Mouse (Mus musculus) forebrain, embryonic 11.5 days (tissue): ENCODE measurements around the gene Olfr1382. TPM values are rescaled to one million over a fixed set of nuclear protein-coding genes. Genes with fewer than 3 reads are reported as not detected.
"Not testable (repeated sequence)": the region's sequence is repeated elsewhere in the genome, so short reads cannot be mapped to it uniquely, and the experiment has no call there.

ENCODE experiments used
- ATAC-seq: fragments of 200-750 bp; cut with Nextera tagmentation; replicated peaks from 2 replicates; pipeline ENCODE4 v1.8.0; 2017; ENCODE audit warnings: moderate TSS enrichment; ENCODE audit not compliant: low FRiP score
- DNase-seq: peaks from one replicate; pipeline ENCODE4 v3.0.0-alpha.2; 2017; ENCODE audit warnings: low spot score
- H3K27ac ChIP-seq: fragments of 300-500 bp; sonication (generic); 2 replicates; pipeline ENCODE4 v1.5.1; 2014; ENCODE audit warnings: low read depth, low read length
- H3K27me3 ChIP-seq: fragments of 300-500 bp; sonication (generic); 2 replicates; pipeline ENCODE4 v1.6.1; 2014; ENCODE audit warnings: mild to moderate bottlenecking, low read length, mixed read lengths; ENCODE audit not compliant: control insufficient read depth, insufficient read depth
- H3K36me3 ChIP-seq: fragments of 300-500 bp; sonication (generic); 2 replicates; pipeline ENCODE4 v1.6.1; 2014; ENCODE audit warnings: mild to moderate bottlenecking, low read length, moderate library complexity, mixed read lengths; ENCODE audit not compliant: control insufficient read depth, insufficient read depth
- H3K4me1 ChIP-seq: fragments of 300-500 bp; sonication (generic); replicated peaks from 2 replicates; pipeline ENCODE4 v1.6.1; 2014; ENCODE audit warnings: low read length, mixed read lengths; ENCODE audit not compliant: control insufficient read depth, insufficient read depth
- H3K4me2 ChIP-seq: fragments of 300-500 bp; sonication (generic); 2 replicates; pipeline ENCODE4 v1.6.1; 2014; ENCODE audit warnings: low read depth, mild to moderate bottlenecking, low read length, moderate library complexity, mixed read lengths; ENCODE audit not compliant: severe bottlenecking
- H3K4me3 ChIP-seq: fragments of 300-500 bp; sonication (generic); 2 replicates; pipeline ENCODE4 v1.5.1; 2014; ENCODE audit warnings: low read depth, low read length
- H3K9ac ChIP-seq: fragments of 300-500 bp; sonication (generic); 2 replicates; pipeline ENCODE4 v1.6.1; 2014; ENCODE audit warnings: low read length
- H3K9me3 ChIP-seq: fragments of 300-500 bp; sonication (generic); 2 replicates; pipeline ENCODE4 v1.6.1; 2016; ENCODE audit warnings: low read length, mixed read lengths; ENCODE audit not compliant: control insufficient read depth
- WGBS: fragments of 180-500 bp; shearing (Covaris S2); extraction: QIAGEN DNeasy Blood & Tissue Kit; methylation state at CpG from one replicate; pipeline ENCODE4 v1.1.7; 2014; 5-methylcytosine and 5-hydroxymethylcytosine counted together
- polyA plus RNA-seq: library from polyadenylated mRNA; unstranded; fragments of >200 nt; fragmentation: Nextera tagmentation; extraction: Ambion mirVana; gene quantifications from 2 replicates; pipeline ENCODE4 v1.2.1, GENCODE M21; 2014

Gene Olfr1382
- polyA plus RNA-seq, 1 experiment from 2014 or later: not detected

- not testable (repeated sequence) for H3K36me3 ChIP-seq, H3K4me3 ChIP-seq, ATAC-seq, H3K9me3 ChIP-seq, H3K27me3 ChIP-seq, H3K4me2 ChIP-seq, DNase-seq, H3K27ac ChIP-seq, H3K4me1 ChIP-seq, H3K9ac ChIP-seq
- 61% methylated on average over 5 of the region's 5 CpGs for WGBS
These were observed 28.5 kb downstream of the Olfr1382 start, which contains the start of gene Olfr1380 for GRCm38 (mm10) chr11:49556578-49556977. TSS of gene Olfr1380 (plus strand) at chr11:49556878.

- not testable (repeated sequence) for H3K9me3 ChIP-seq, H3K4me1 ChIP-seq, DNase-seq, H3K4me3 ChIP-seq, H3K27me3 ChIP-seq, H3K27ac ChIP-seq, H3K36me3 ChIP-seq, ATAC-seq, H3K9ac ChIP-seq, H3K4me2 ChIP-seq
- 41% methylated on average over 2 of the region's 2 CpGs for WGBS
These were observed 47.0 kb downstream of the Olfr1382 start for GRCm38 (mm10) chr11:49575054-49575453.

GRCm38 (mm10) chr11:49580452-49580851 lies 52.4 kb downstream of the Olfr1382 start:
- H3K36me3 ChIP-seq, H3K9ac ChIP-seq, H3K27ac ChIP-seq, H3K4me2 ChIP-seq, H3K4me3 ChIP-seq, H3K9me3 ChIP-seq, DNase-seq, H3K27me3 ChIP-seq, H3K4me1 ChIP-seq, ATAC-seq: not testable (repeated sequence)
- 89% methylated on average over 8 of the region's 8 CpGs for WGBS

Other genes with a start within 250 kb of the Olfr1382 start
- gene Olfr1393, start 249.9 kb upstream of the Olfr1382 start, polyA plus RNA-seq: not detected in 2 replicates
- gene Olfr1392, start 243.0 kb upstream of the Olfr1382 start, polyA plus RNA-seq: not detected in 2 replicates
- gene Olfr10, start 223.5 kb upstream of the Olfr1382 start, polyA plus RNA-seq: not detected in 2 replicates
- not detected in 2 replicates for gene Olfr1391, start 205.5 kb upstream of the Olfr1382 start, polyA plus RNA-seq
- gene Olfr1390, start 193.1 kb upstream of the Olfr1382 start, polyA plus RNA-seq: not detected in 2 replicates
- gene Olfr1389, start 105.2 kb upstream of the Olfr1382 start, polyA plus RNA-seq: not detected in 2 replicates
- 0.17 and 0.20 TPM in 2 replicates for gene Olfr1388, start 91.6 kb upstream of the Olfr1382 start, polyA plus RNA-seq
- gene Olfr1387, start 72.9 kb upstream of the Olfr1382 start, polyA plus RNA-seq: not detected in 2 replicates
- gene Olfr1386, start 63.2 kb upstream of the Olfr1382 start, polyA plus RNA-seq: not detected in 2 replicates
- not detected in 2 replicates for gene Olfr1385, start 39.2 kb upstream of the Olfr1382 start, polyA plus RNA-seq
- not detected in 2 replicates for gene Olfr1384, start 21.5 kb upstream of the Olfr1382 start, polyA plus RNA-seq
- not detected in 2 replicates for gene Olfr1383, start 8.6 kb upstream of the Olfr1382 start, polyA plus RNA-seq
- gene Olfr1381, start 15.2 kb downstream of the Olfr1382 start, polyA plus RNA-seq: not detected in 2 replicates
- not detected in 2 replicates for gene Olfr1380, start 28.6 kb downstream of the Olfr1382 start, polyA plus RNA-seq
- 4.1 and 4.2 TPM in 2 replicates for gene Flt4, start 81.0 kb downstream of the Olfr1382 start, polyA plus RNA-seq
- not detected in 2 replicates for gene Scgb3a1, start 135.4 kb downstream of the Olfr1382 start, polyA plus RNA-seq
- gene Cnot6, start 184.5 kb downstream of the Olfr1382 start, polyA plus RNA-seq: 55.3 and 60.2 TPM in 2 replicates